Mouse (Mus musculus) urinary bladder, adult 2 months (tissue): ENCODE results near the gene Atp6v0b. TPM values are rescaled to one million over a fixed set of nuclear protein-coding genes. Genes with fewer than 3 reads are reported as not detected.

Experiments
- DNase-seq: peaks from one replicate; pipeline ENCODE4 v3.0.0; 2022; ENCODE audit warnings: low spot score
- polyA plus RNA-seq: library from polyadenylated mRNA; depleted of rRNA; stranded (reverse); fragments of >200 nt; gene quantifications from 2 replicates; pipeline ENCODE4 v1.2.3, GENCODE M21; 2012

The Atp6v0b gene
- polyA plus RNA-seq, 1 experiment = 352 TPM

- no peak for DNase-seq
These were observed 21.8 kb upstream of the Atp6v0b start for GRCm38 (mm10) chr4:117908834-117909453.

GRCm38 (mm10) chr4:117906196-117906595, 19.1 kb upstream of the Atp6v0b start:
- DNase-seq = no peak

GRCm38 (mm10) chr4:117904761-117905160, 17.6 kb upstream of the Atp6v0b start:
- no peak for DNase-seq

GRCm38 (mm10) chr4:117904094-117904493, 17.0 kb upstream of the Atp6v0b start:
- DNase-seq = no peak

- no peak for DNase-seq
These were observed 11.0 kb upstream of the Atp6v0b start for GRCm38 (mm10) chr4:117898111-117898510.

GRCm38 (mm10) chr4:117896031-117896430, 8.9 kb upstream of the Atp6v0b start:
- no peak for DNase-seq

- DNase-seq = no peak
These were observed 8.2 kb upstream of the Atp6v0b start for GRCm38 (mm10) chr4:117895339-117895738.

- no peak for DNase-seq
These were observed 7.5 kb upstream of the Atp6v0b start for GRCm38 (mm10) chr4:117894601-117895000.

GRCm38 (mm10) chr4:117893376-117893775, 6.2 kb upstream of the Atp6v0b start:
- no peak for DNase-seq

- no peak for DNase-seq
These were observed 4.6 kb upstream of the Atp6v0b start, which contains the start of gene Dph2 for GRCm38 (mm10) chr4:117891738-117892161. Gene Dph2 (minus strand): TSS chr4:117892032.

- DNase-seq = no peak
These were observed 3.6 kb upstream of the Atp6v0b start for GRCm38 (mm10) chr4:117890750-117891149.

- DNase-seq = no peak
These were observed 2.9 kb upstream of the Atp6v0b start for GRCm38 (mm10) chr4:117890031-117890430.

- no peak for DNase-seq
These were observed 2.3 kb upstream of the Atp6v0b start for GRCm38 (mm10) chr4:117889471-117889870.

- DNase-seq = no peak
These were observed 787 bp upstream of the Atp6v0b start for GRCm38 (mm10) chr4:117887920-117888319.

GRCm38 (mm10) chr4:117886644-117887043, 489 bp downstream of the Atp6v0b start:
- no peak for DNase-seq

GRCm38 (mm10) chr4:117885994-117886393, 1.1 kb downstream of the Atp6v0b start:
- DNase-seq = no peak

GRCm38 (mm10) chr4:117885093-117885492, 2.0 kb downstream of the Atp6v0b start:
- DNase-seq = no peak

GRCm38 (mm10) chr4:117884146-117884545, 3.0 kb downstream of the Atp6v0b start:
- no peak for DNase-seq

GRCm38 (mm10) chr4:117882701-117883691, 4.1 kb downstream of the Atp6v0b start, which contains the start of gene B4galt2:
Gene B4galt2 (minus strand): TSS chr4:117883487.
- peak; percentile 51 for DNase-seq

- no peak for DNase-seq
These were observed 8.4 kb downstream of the Atp6v0b start for GRCm38 (mm10) chr4:117878703-117879102.

- DNase-seq = no peak
These were observed 8.8 kb downstream of the Atp6v0b start for GRCm38 (mm10) chr4:117878301-117878700.

- no peak for DNase-seq
These were observed 13.5 kb downstream of the Atp6v0b start for GRCm38 (mm10) chr4:117873615-117874014.

- DNase-seq = no peak
These were observed 14.7 kb downstream of the Atp6v0b start, which contains the start of gene Ccdc24 for GRCm38 (mm10) chr4:117872471-117872886. Gene Ccdc24 (minus strand): TSS chr4:117872557.
